Mouse (Mus musculus): ENCODE measurements around the gene Mfsd2a. TPM values are rescaled to one million over a fixed set of nuclear protein-coding genes. Genes with fewer than 3 reads are reported as not detected.

Gene Mfsd2a
- total RNA-seq, 2 experiments from 2014 or later = 0.14 to 0.20 TPM

DNA sequence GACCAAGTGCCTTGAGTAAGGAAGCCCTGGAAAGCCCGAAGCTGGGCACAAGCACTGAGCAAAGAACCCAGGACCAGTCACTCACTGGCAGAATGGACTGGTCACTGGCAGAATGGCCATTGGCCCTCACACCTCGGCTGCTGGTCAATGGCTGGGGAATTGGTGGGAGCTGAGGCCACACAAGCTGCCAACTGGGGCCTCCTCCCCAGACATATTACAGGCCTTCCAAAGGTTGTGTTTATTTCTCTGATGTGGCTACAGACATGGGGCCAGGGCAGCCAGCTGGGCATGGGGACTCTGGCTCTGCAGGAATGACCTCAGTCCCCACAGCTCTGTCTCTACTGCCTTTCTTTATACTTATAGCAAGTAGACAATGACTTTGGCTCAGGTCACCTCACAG lies 17.9 kb upstream of the Mfsd2a start:
- no peak for DNase-seq

DNA sequence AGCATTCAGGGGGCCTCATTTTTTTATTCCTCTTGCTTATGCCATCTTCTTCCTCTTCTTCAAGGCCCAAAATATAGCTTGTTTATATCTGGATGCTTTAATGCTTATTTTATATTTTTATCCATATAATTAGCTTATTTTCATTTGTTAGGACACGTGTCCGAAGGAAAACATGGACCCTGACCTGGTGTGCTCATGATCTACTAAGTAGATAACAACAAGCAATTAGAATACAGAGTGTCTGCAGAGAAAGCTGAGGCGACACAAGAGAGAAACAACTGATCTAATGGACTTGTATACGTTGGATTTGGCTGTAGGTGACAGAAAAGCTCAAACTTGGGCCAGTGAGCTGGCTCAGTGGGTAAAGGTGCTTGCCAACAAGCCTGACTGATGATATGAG lies 15.9 kb upstream of the Mfsd2a start:
- no peak for DNase-seq

- DNase-seq = no peak
Observed at GRCm38 (mm10) chr4:122974976-122975520, 14.1 kb upstream of the Mfsd2a start.

DNA sequence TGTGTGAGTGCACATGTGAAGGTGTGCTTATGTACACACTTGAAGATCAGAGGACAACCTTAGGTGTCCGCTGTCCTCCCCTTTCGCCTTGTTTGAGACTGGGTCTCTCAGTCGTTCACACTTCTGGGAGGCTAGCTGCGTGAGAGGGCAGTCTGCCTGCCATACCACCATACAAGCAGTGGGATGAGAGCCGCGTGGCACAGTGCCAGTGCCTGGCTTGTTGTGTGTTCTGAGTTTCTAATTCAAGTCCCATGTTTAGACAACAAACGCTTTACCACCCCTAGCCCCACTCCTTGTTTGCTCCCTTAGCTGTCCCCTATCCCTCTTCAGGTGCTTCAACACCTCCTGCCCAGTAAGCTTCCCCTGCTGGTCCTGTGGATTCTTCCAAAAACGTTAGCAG lies 11.1 kb upstream of the Mfsd2a start:
- no peak for DNase-seq

DNA sequence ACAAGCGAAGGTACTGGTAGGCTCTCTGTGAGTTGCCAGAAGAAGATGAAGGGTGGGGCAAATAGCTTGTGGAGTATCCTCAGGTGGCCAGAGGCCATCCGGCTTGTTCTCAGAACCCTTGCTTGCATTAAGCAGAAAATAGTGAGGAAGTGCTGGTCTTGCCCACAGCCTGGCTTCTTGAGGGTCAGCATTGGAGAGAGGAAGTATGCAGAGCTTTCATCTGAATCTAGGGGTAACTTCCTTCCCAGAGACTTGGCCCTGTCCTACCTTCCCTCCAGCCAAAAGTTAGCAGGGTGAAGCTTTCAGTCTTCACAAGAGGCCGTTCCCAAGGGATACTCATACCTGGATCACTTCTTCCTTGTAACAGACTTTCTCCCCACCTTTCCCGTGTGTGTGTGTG lies 10.7 kb upstream of the Mfsd2a start:
- DNase-seq = no peak

GRCm38 (mm10) chr4:122971191-122971590 lies 10.2 kb upstream of the Mfsd2a start:
- DNase-seq = no peak

DNA sequence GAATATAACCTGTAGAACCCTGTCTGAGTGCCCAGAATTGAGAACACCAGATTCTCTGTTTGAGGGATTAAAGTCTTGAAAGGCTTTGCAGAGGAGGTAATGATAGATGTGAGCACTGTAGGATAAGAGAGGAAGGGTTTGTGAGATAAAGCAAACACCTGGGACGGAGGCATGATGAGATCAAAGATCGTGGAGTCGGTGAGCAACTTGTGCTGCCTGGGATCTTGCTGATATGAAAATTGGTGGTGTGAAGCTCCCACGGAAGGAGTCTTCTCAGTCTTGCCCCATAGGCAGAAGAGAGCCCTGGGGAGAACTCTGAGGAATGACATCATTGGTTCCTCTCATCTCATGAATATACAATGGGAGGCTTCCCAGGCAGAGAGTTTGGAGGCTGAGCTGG lies 7.1 kb upstream of the Mfsd2a start:
- no peak for DNase-seq

- DNase-seq = peak; percentile 44
Observed at GRCm38 (mm10) chr4:122962751-122963150, 1.8 kb upstream of the Mfsd2a start.

DNA sequence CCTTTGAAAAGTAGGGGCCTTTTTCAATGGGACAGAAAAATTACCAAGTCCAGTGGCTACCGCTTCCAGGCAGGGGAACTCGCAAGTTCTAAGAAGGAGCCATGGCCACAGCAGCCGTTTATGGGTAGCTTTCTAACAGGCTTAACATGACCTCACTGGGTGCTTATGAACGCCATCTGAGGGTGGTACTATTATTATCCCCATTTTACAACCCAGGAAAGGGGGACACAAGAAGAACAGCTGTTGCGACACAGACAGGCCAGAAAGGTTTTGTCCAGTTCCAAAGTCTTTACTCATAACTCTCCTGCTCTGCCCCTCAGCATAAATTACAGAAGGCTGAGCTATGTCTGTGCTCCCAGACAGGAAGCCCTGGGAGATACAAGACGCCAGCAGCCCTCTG lies 601 bp upstream of the Mfsd2a start:
- DNase-seq = no peak

- no peak for DNase-seq
Observed at GRCm38 (mm10) chr4:122960321-122961099, 478 bp downstream of the Mfsd2a start.

DNA sequence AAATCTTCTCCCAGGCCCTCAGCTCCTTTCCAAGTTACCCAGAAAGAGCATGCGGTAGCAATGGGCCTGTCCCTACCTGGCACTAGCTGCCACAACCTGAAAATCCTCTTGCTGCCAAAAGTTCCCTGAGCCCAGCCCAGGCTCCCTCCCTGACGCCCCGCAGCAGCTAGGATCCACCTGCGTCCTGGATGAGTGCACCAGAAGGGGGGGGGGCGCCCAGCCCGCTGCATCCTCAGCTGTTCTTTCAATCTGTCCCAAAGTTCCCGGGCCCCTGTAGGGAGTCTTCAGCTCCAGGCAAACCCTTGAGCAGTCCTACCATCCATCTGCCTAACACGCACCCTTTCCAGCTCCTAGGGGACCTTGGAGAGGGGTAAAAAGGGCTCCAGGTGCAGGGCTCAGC lies 1.2 kb downstream of the Mfsd2a start:
- no peak for DNase-seq

GRCm38 (mm10) chr4:122958491-122959031 lies 2.4 kb downstream of the Mfsd2a start:
- no peak for DNase-seq

- no peak for DNase-seq
Observed at GRCm38 (mm10) chr4:122956301-122956700, 4.7 kb downstream of the Mfsd2a start.

DNA sequence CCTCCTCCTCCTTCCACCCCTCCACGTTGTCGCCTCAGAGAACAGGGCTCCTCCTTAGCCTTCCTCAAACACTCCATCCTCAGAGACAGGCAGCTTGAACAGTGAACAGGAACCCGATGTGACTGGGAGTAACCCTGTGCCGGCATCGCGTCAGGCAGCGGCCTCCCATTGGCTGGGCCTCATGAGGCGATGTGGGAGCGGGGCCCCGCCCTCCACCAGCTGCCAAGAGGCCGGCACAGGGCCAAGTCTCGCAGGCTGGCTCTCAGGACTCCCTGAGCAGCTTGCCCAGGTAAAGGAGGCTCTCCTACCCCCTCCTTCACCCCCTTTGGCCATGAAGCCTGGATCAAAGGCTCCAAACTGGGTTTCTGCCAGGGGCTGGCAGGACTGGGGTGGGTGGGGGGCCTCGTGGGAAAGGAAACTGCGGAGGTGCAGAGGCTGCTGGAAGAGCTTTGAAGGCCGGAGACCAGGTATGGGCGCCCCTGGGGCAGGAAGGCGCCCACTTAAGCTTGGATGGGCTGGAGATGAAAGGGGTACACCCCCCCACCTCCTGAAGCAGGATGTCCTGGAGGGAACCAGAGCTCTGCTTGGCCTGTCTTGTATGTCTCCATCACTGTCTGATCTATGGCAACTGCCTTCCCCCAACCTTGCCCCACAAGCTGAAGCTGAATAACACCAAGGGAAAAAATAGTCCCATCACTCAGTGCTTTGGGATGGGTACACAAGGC lies 5.4 kb downstream of the Mfsd2a start:
- peak; percentile 90 for DNase-seq

DNA sequence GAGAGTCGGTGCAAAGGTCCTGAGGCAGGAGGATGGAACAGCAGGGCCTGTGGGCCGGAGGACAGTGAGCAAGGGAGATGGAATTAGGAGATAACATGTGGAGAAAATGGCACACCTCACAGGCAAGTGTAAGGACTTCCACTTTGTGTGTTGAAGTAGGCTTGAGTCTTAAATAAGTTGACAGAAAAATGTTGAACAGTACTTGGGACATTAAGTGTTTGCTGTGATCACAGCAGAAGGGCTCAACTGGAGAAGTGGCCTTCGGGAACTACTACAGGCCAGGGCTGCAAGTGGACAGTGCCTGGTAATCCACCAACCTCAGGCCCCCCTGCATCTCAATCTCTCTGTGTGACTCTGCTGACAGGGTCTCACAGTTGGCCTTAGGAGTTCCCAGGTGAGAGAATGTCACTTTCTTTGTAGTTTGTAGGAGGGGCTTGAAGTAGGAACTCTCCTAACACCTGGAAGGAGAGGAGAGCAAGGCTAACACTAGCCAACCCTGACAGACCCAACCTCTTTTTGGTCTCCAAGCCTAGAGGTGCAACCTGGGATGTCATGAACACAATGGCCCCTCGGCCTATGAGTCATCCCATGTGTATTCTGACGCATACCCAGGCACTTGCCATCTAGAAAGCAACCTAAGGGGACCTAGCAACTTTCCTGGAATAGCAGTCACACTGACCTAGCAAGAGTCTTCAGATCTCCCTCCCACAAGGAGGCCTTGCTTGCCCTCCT lies 6.1 kb downstream of the Mfsd2a start:
- no peak for DNase-seq

GRCm38 (mm10) chr4:122949096-122949495 lies 11.9 kb downstream of the Mfsd2a start:
- no peak for DNase-seq

DNA sequence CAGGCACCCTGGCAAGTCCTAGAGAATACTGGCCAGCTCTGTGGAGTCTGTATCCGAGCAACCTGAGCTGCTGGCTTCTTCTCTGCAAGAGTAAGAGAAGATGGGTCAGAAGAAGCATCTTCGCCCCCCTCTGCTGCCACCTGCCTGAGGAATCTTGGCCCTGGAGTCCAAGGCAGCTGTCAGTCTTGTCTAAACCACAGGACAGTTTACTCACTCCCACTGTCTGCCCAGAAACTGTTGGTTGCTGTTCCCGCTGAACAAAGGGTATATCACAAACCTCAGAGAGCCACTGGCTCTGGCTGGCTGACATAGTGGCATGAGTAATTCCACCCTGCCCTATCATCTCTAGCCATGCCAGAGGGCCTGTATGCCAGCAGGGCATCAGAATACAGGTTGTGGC lies 13.8 kb downstream of the Mfsd2a start:
- DNase-seq = no peak

DNA sequence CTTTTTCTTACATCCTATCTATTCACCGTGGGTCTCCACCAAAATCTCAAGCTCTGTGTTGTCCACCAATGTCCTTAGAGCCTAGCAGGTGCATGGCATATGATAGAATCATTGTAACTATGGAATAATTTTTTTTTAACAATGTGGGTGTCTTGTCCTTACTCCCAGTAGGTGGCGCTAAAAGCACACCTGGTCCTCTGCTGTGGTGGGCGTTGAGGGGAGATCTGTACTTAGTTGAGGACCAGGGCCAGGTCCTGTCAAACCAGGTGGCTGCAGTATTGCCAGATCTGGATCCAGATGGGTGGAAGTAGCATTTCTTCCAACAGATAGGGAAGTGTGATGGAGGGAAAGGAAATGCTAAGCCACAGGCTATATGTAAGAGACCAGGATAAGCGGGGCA lies 16.6 kb downstream of the Mfsd2a start:
- DNase-seq = no peak

GRCm38 (mm10) chr4:122939048-122939796 lies 21.8 kb downstream of the Mfsd2a start:
- no peak for DNase-seq

- DNase-seq = peak; percentile 22
Observed at GRCm38 (mm10) chr4:122937489-122937888, 23.5 kb downstream of the Mfsd2a start.

GRCm38 (mm10) chr4:122935466-122936099 lies 25.4 kb downstream of the Mfsd2a start:
- DNase-seq = no peak

DNA sequence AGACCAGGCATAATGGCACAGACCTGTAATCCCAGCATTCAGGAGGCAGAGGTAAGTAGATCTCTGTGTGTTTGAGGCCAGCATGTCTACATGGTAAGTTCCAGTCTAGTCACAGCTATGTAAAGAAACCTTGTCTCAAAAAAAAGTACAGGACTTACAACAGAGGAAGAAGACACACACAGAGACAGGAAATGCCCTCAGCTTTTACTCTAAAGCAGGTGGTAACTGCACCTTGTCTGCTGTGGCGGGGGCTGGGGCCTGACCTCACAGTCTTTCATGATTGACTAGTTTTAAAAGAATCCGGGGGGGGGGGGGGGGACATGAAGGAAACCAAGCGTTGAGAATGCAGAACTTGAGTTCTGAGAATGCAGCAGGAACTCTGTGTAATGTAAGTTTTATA lies 27.1 kb downstream of the Mfsd2a start:
- DNase-seq = no peak
